Mouse (Mus musculus) lung, postnatal 0 days (tissue): Measurements from ENCODE around the gene Lrrd1.

Experiments
- CTCF ChIP-seq: IDR thresholded peaks from 2 replicates; pipeline ENCODE4 v1.5.1; 2016; ENCODE audit warnings: antibody characterized with exemption, mild to moderate bottlenecking
- EP300 ChIP-seq: IDR thresholded peaks from 2 replicates; pipeline ENCODE4 v1.6.1; 2016; ENCODE audit warnings: antibody characterized with exemption, mild to moderate bottlenecking, control low read depth

- TF ChIP-seq CTCF = 0 out of 2 replicates have a peak, but pooled peaks have one; percentile 12
- TF ChIP-seq EP300 = no peak
Observed at GRCm38 (mm10) chr5:3802433-3803291, 42.3 kb upstream of the Lrrd1 start, which contains the start of the genes Ankib1 and Krit1.
